ENCODE assay signal across 8 mouse cellular contexts in genomic region chr19:41482190-41482908, GRCm38 (mm10). TPM values are rescaled to one million over a fixed set of nuclear protein-coding genes. Genes with fewer than 3 reads are reported as not detected.
A peak's percentile ranks its signal among the peaks of the same experiment; 100 is the strongest.
DNase-seq lines count a peak whose midpoint lies in the region; ATAC-seq and TF ChIP-seq lines count a peak whose summit lies in the region.

Lcor (plus strand) TSS chr19:41482637.

- H3K4me3 ChIP-seq in hindbrain, embryonic 16.5 days (ENCODE audit: low read length) = peak within 1 kb of the TSS; percentile 93
- H3K4me3 ChIP-seq in left cerebral cortex, adult 2 months = peak within 1 kb of the TSS; percentile 64
- H3K4me3 ChIP-seq in macrophage (ENCODE audit: inconsistent target) = peak within 1 kb of the TSS; percentile 84

- H3K27ac ChIP-seq in hindbrain, embryonic 16.5 days (ENCODE audit: low read depth, low read length) = peak within 1 kb of the TSS; percentile 99
- H3K27ac ChIP-seq in left cerebral cortex, adult 2 months = peak within 1 kb of the TSS; percentile 97
- peak within 1 kb of the TSS; percentile 60 for H3K27ac ChIP-seq in macrophage

- peak; percentile 31 for DNase-seq in WW6 (ENCODE audit: low read depth, low spot score)
- DNase-seq in cerebellum, postnatal 36 days = peak; percentile 82 to 85
- peak; percentile 79 for DNase-seq in gastrocnemius, adult 18-20 months (ENCODE audit: low spot score)
- peak; percentile 82 to 85 for DNase-seq in left cerebral cortex, adult 2 months (ENCODE audit: extremely low spot score in 1 of 2, low spot score in 2 of 2)
- DNase-seq in right cerebral cortex, adult 18-20 months = peak; percentile 86
- DNase-seq in urinary bladder, adult 2 months (ENCODE audit: low spot score) = peak; percentile 90

- H3K4me1 ChIP-seq in hindbrain, embryonic 16.5 days (ENCODE audit: control insufficient read depth, insufficient read depth, low read depth, low read length) = peaks cover 25% of the 10 kb centered on the region

- WGBS in hindbrain, embryonic 16.5 days = under 1% methylated on average over 58 of the region's 92 CpGs
- WGBS in macrophage (ENCODE audit: missing documents) = under 1% methylated on average over 75 of the region's 92 CpGs

- H3K4me2 ChIP-seq in hindbrain, embryonic 16.5 days (ENCODE audit: low read length) = peak within 1 kb of the TSS; percentile 76

- TF ChIP-seq CTCF in left cerebral cortex, adult 2 months (IDR thresholded peaks at IDR 0.05) = no peak; the same call in 1 of the 2 replicates

- H3K9me3 ChIP-seq in hindbrain, embryonic 16.5 days (ENCODE audit: control insufficient read depth, low read length) = no peaks in the 10 kb centered on the region

- intact Hi-C loops in left cerebral cortex, adult 2 months (cut with DNase I) = loop anchor here (1.0 kb wide), 1 partner anchor 218 kb away; no protein-coding TSS in a partner anchor

- H3K9ac ChIP-seq in hindbrain, embryonic 16.5 days (ENCODE audit: low read depth, low read length) = peak within 1 kb of the TSS; percentile 96

- H3K79me2 ChIP-seq in macrophage (ENCODE audit: inconsistent target) = peaks cover 41% of the 10 kb centered on the region

- H3K36me3 ChIP-seq in hindbrain, embryonic 16.5 days (ENCODE audit: control insufficient read depth, insufficient read depth, low read length) = no peaks in the 10 kb centered on the region
- H3K36me3 ChIP-seq in macrophage (ENCODE audit: inconsistent target) = no peaks in the 10 kb centered on the region; the same call in 1 of the 2 replicates

- peak; percentile 93 for ATAC-seq in hindbrain, embryonic 16.5 days

- no peaks in the 10 kb centered on the region for H3K27me3 ChIP-seq in hindbrain, embryonic 16.5 days (replicated peaks; ENCODE audit: control insufficient read depth, insufficient read depth, low read length)

RNA-seq across cellular contexts. Expression of gene Lcor, which starts in this region (rescaled TPM):
- total RNA-seq in gastrocnemius, adult 18-20 months (2021) = 10 to 100 TPM; 13.2 to 13.8 TPM
- polyA plus RNA-seq in hindbrain, embryonic 16.5 days (2015; fragmentation: Nextera tagmentation; extraction: Ambion mirVana) = 9.9 and 12.0 TPM in 2 replicates
- 10 to 100 TPM; 21.4 to 23.8 TPM for total RNA-seq in left cerebral cortex, adult 2 months (2021)
- 100 to 1,000 TPM in 1 of 26 experiments, 10 to 100 TPM in 25; 16.0 to 133 (median 71.5) TPM for total RNA-seq in macrophage (2018; cell fraction: chromatin; rRNA removed)
- total RNA-seq in macrophage (2018; cell fraction: cytosol; rRNA removed) = 10 to 100 TPM in 20 of 26 experiments, 1 to 10 TPM in 6; 7.9 to 16.2 (median 12.3) TPM
- 100 to 1,000 TPM in 1 of 26 experiments, 10 to 100 TPM in 25; 12.4 to 135 (median 47.8) TPM for total RNA-seq in macrophage (2018; cell fraction: nucleus; rRNA removed)
- 2.2 to 3.2 TPM (median 2.7 TPM) in 3 replicates for polyA plus RNA-seq in macrophage (2018)
- polyA plus RNA-seq in urinary bladder, adult 2 months (2012; rRNA removed) = 1.3 and 2.5 TPM in 2 replicates

Comparison
In these comparisons a context has a peak if more than half of its experiments do, and no peak if none do; other contexts are left out.
1. Peak in every context shown above with its lines: DNase-seq, ATAC-seq, H3K4me3 ChIP-seq and H3K27ac ChIP-seq.
2. DNase-seq: peak in every context shown above with its lines; median percentile 90 in urinary bladder, adult 2 months; 86 in right cerebral cortex, adult 18-20 months; 84 in cerebellum, postnatal 36 days; 84 in left cerebral cortex, adult 2 months; 79 in gastrocnemius, adult 18-20 months; 31 in WW6.